16 mouse cellular contexts compared by ENCODE assay signal in genomic region chr5:81988069-81988468, GRCm38 (mm10).
"Had no signal": no experiment of that assay in that cellular context is flagged by ENCODE, and none has a peak within 500 bp of the region (broad histone marks: within the 10 kb centered on the region; RNA-seq: fewer than 3 reads in every experiment).

No protein-coding gene starts in this region.

- DNase-seq: kidney, adult 18-20 months; kidney, postnatal 36 days; liver; liver, embryonic 13.5 days; liver, postnatal 0 days; midbrain, embryonic 14.5 days; retina, postnatal 1 day; right cerebral cortex, postnatal 4 days; spleen, adult 18-20 months; thymus, adult 18-20 months; thymus, postnatal 14 days had no signal

- H3K27me3 ChIP-seq: limb, embryonic 12.5 days; liver, embryonic 13.5 days; neural tube, embryonic 12.5 days had no signal

- ATAC-seq: liver, postnatal 0 days had no signal

- H3K4me3 ChIP-seq: layer of hippocampus, adult 2 months; limb, embryonic 12.5 days; liver, embryonic 13.5 days; midbrain, embryonic 10.5 days; myocyte; neural tube, embryonic 12.5 days had no signal

- H3K9ac ChIP-seq: limb, embryonic 12.5 days; liver, embryonic 13.5 days; liver, postnatal 0 days; neural tube, embryonic 12.5 days had no signal

- H3K4me1 ChIP-seq: limb, embryonic 12.5 days; liver, embryonic 13.5 days; midbrain, embryonic 10.5 days; neural tube, embryonic 12.5 days had no signal

- H3K27ac ChIP-seq: layer of hippocampus, adult 2 months; limb, embryonic 12.5 days; liver, embryonic 13.5 days; midbrain, embryonic 10.5 days; neural tube, embryonic 12.5 days had no signal

- H3K36me3 ChIP-seq: limb, embryonic 12.5 days; liver, embryonic 13.5 days; midbrain, embryonic 10.5 days; neural tube, embryonic 12.5 days had no signal

- H3K4me2 ChIP-seq: limb, embryonic 12.5 days; liver, embryonic 13.5 days; neural tube, embryonic 12.5 days had no signal

- H3K9me3 ChIP-seq: limb, embryonic 12.5 days; liver, embryonic 13.5 days; midbrain, embryonic 10.5 days; neural tube, embryonic 12.5 days had no signal
